Mouse (Mus musculus) fibroblast of lung, adult 2 months (primary cell): ENCODE results near the gene Prkg2.

ENCODE experiments used
- DNase-seq: peaks from one replicate; pipeline ENCODE4 v3.0.0-alpha.2; 2011; ENCODE audit warnings: low read depth

The Prkg2 gene

GRCm38 (mm10) chr5:99036596-99037441 lies at the start of gene Prkg2:
Gene Prkg2, minus strand, starts transcription at chr5:99037351.
- DNase-seq = peak; percentile 0

- DNase-seq = no peak
Observed at GRCm38 (mm10) chr5:99083955-99084354, 46.8 kb upstream of the Prkg2 start.

- no peak for DNase-seq
Observed at GRCm38 (mm10) chr5:99078375-99078774, 41.2 kb upstream of the Prkg2 start.

GRCm38 (mm10) chr5:99068391-99068790 lies 31.2 kb upstream of the Prkg2 start:
- DNase-seq = no peak

- DNase-seq = no peak
Observed at GRCm38 (mm10) chr5:99062582-99062981, 25.4 kb upstream of the Prkg2 start.

GRCm38 (mm10) chr5:99039021-99039420 lies 1.9 kb upstream of the Prkg2 start:
- no peak for DNase-seq

GRCm38 (mm10) chr5:99037442-99037811 lies 276 bp upstream of the Prkg2 start:
- DNase-seq = no peak

GRCm38 (mm10) chr5:99035961-99036360 lies 1.2 kb downstream of the Prkg2 start:
- no peak for DNase-seq

GRCm38 (mm10) chr5:99031551-99032149 lies 5.5 kb downstream of the Prkg2 start:
- no peak for DNase-seq

- DNase-seq = no peak
Observed at GRCm38 (mm10) chr5:99026343-99026742, 10.8 kb downstream of the Prkg2 start.

- DNase-seq = no peak
Observed at GRCm38 (mm10) chr5:99019709-99020108, 17.4 kb downstream of the Prkg2 start.

GRCm38 (mm10) chr5:99015140-99015539 lies 22.0 kb downstream of the Prkg2 start:
- DNase-seq = no peak

GRCm38 (mm10) chr5:99010448-99011151 lies 26.6 kb downstream of the Prkg2 start:
- no peak for DNase-seq

GRCm38 (mm10) chr5:98998104-98998503 lies 39.0 kb downstream of the Prkg2 start:
- no peak for DNase-seq

GRCm38 (mm10) chr5:98995767-98996166 lies 41.4 kb downstream of the Prkg2 start:
- DNase-seq = no peak

- no peak for DNase-seq
Observed at GRCm38 (mm10) chr5:98991600-98991999, 45.6 kb downstream of the Prkg2 start.

- DNase-seq = no peak
Observed at GRCm38 (mm10) chr5:98987634-98988033, 49.5 kb downstream of the Prkg2 start.

GRCm38 (mm10) chr5:98987116-98987515 lies 50.0 kb downstream of the Prkg2 start:
- DNase-seq = no peak

- DNase-seq = no peak
Observed at GRCm38 (mm10) chr5:98986459-98986858, 50.7 kb downstream of the Prkg2 start.

- no peak for DNase-seq
Observed at GRCm38 (mm10) chr5:98986011-98986410, 51.1 kb downstream of the Prkg2 start.

GRCm38 (mm10) chr5:98985077-98985476 lies 52.1 kb downstream of the Prkg2 start:
- DNase-seq = no peak

- no peak for DNase-seq
Observed at GRCm38 (mm10) chr5:98981304-98981703, 55.8 kb downstream of the Prkg2 start.

GRCm38 (mm10) chr5:98978316-98978715 lies 58.8 kb downstream of the Prkg2 start:
- no peak for DNase-seq
